Mouse (Mus musculus) monocyte, adult 5-6 weeks (primary cell): ENCODE results near the gene Akap13. TPM values are rescaled to one million over a fixed set of nuclear protein-coding genes. Genes with fewer than 3 reads are reported as not detected.

ENCODE experiments used
- ATAC-seq: fragments of 153-309, 156-312 bp; replicated peaks from 2 replicates; pipeline ENCODE4 v1.8.0; 2017; ENCODE audit warnings: mild to moderate bottlenecking; ENCODE audit not compliant: low TSS enrichment, insufficient number of reproducible peaks, severe bottlenecking, poor library complexity, low FRiP score
- total RNA-seq: library from RNA; stranded (forward); fragments of 200-1000, 200-491, 200-594 nt; gene quantifications from 3 replicates; pipeline ENCODE4 v1.2.3, GENCODE M21; 2017

Akap13 gene
- total RNA-seq, result 463 to 618 TPM (median 580 TPM) in 3 replicates

GRCm38 (mm10) chr7:75455223-75456151, at the start of gene Akap13:
TSS of gene Akap13 (plus strand) at chr7:75455534.
- peak; percentile 98 for ATAC-seq

GRCm38 (mm10) chr7:75410641-75411040, 44.7 kb upstream of the Akap13 start:
- ATAC-seq, result no peak

- ATAC-seq, result no peak
These were observed 44.1 kb upstream of the Akap13 start for GRCm38 (mm10) chr7:75411226-75411625.

GRCm38 (mm10) chr7:75412011-75412510, 43.3 kb upstream of the Akap13 start:
- ATAC-seq, result no peak

- no peak for ATAC-seq
These were observed 42.8 kb upstream of the Akap13 start for GRCm38 (mm10) chr7:75412568-75412967.

GRCm38 (mm10) chr7:75413903-75414302, 41.4 kb upstream of the Akap13 start:
- 0 out of 2 replicates have a peak, but pooled peaks have one; percentile 27 for ATAC-seq

GRCm38 (mm10) chr7:75414316-75414715, 41.0 kb upstream of the Akap13 start:
- no peak for ATAC-seq

- no peak for ATAC-seq
These were observed 40.0 kb upstream of the Akap13 start for GRCm38 (mm10) chr7:75415166-75415881.

GRCm38 (mm10) chr7:75415882-75416585, 39.3 kb upstream of the Akap13 start:
- ATAC-seq, result no peak

GRCm38 (mm10) chr7:75420927-75421326, 34.4 kb upstream of the Akap13 start:
- ATAC-seq, result no peak

- ATAC-seq, result no peak
These were observed 31.2 kb upstream of the Akap13 start for GRCm38 (mm10) chr7:75424121-75424520.

GRCm38 (mm10) chr7:75427322-75427721, 28.0 kb upstream of the Akap13 start:
- no peak for ATAC-seq

- no peak for ATAC-seq
These were observed 26.4 kb upstream of the Akap13 start for GRCm38 (mm10) chr7:75428913-75429312.

- ATAC-seq, result no peak
These were observed 24.8 kb upstream of the Akap13 start for GRCm38 (mm10) chr7:75430550-75430949.

- ATAC-seq, result no peak
These were observed 24.3 kb upstream of the Akap13 start for GRCm38 (mm10) chr7:75431043-75431442.

- no peak for ATAC-seq
These were observed 23.3 kb upstream of the Akap13 start for GRCm38 (mm10) chr7:75432046-75432445.

GRCm38 (mm10) chr7:75436413-75437174, 18.7 kb upstream of the Akap13 start:
- ATAC-seq, result no peak

- no peak for ATAC-seq
These were observed 15.8 kb upstream of the Akap13 start for GRCm38 (mm10) chr7:75439570-75439969.
